Mouse (Mus musculus) brain, embryonic 14.5 days (tissue): ENCODE data around the gene Tnfrsf26.

ENCODE experiments used
- CTCF ChIP-seq: fragments of 200-500 bp; IDR thresholded peaks from 2 replicates; pipeline ENCODE4 v1.5.1; 2012; ENCODE audit warnings: inconsistent platforms, mild to moderate bottlenecking, moderate library complexity, borderline replicate concordance; ENCODE audit not compliant: insufficient read depth, insufficient read length; ENCODE audit errors: extremely low read depth
- POLR2A ChIP-seq: fragments of 200-500 bp; IDR thresholded peaks from 2 replicates; pipeline ENCODE4 v1.6.1; 2012; ENCODE audit warnings: mild to moderate bottlenecking, inconsistent platforms, borderline replicate concordance; ENCODE audit not compliant: poor library complexity, insufficient read depth, insufficient read length, severe bottlenecking; ENCODE audit errors: extremely low read depth

DNA sequence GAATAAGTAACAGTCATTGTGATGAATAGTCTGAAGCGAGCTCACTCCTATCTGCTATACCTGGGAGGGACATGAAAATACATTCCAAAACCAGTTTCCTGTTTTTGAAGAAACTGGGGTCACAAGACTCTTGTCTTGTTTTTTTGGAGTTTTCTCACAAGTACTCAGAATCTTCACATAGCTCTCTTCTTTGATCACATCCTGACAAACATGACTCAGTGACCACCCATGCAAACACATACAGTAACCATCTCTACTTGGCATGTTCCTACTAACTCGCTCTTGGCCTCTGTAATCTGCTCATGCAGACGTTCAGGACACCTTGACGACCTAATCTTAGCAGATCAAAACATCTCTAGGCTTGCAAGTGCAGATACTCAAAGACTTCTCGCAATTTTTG is 3.4 kb downstream of the Tnfrsf26 start:
- TF ChIP-seq CTCF (no peak), POLR2A (no peak)
